Mouse (Mus musculus) retina, postnatal 1 day (tissue): ENCODE measurements around the gene Cdh1.

Experiments used
- DNase-seq: peaks from one replicate; pipeline ENCODE4 v3.0.0-alpha.2; 2012

Cdh1 gene

GRCm38 (mm10) chr8:106624743-106625142 is 21.6 kb downstream of the Cdh1 start:
- DNase-seq: no peak

DNA sequence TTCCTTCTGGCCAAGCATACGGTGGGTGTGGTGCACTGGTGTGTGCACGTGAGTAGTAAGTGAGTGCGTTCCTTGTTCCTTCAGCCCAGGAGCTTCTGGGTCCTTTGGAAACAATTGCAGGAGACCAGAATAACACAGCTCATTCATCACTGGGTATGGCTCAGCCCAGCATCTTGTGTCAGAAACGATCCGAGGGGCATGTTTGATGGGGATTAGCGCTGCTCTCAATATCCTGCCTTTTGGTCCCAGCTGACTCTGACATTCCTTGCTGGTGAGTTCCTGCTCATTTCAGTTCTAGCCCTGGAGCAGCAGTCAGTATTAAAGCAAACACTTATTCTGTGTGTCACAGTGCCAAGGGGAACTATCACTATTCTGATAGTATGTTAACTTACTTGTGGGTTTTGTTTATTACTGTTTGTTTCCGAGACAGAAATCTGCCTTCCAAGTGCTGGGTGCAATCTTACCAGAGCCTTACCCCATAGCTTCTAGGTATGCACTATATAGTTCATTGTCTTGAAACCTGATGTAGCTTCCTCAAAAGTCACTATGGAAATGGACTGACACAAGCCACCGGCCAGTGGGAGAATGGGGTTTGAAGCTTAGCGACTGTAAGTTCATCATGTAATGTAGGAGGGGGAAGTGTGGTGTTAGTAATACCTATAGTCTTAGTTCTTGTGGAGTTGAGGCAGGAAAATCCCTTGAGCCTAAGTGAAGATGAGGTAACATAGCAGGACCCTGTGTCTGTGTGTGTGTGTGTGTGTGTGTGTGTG is 23.1 kb downstream of the Cdh1 start:
- peak; percentile 38 for DNase-seq

DNA sequence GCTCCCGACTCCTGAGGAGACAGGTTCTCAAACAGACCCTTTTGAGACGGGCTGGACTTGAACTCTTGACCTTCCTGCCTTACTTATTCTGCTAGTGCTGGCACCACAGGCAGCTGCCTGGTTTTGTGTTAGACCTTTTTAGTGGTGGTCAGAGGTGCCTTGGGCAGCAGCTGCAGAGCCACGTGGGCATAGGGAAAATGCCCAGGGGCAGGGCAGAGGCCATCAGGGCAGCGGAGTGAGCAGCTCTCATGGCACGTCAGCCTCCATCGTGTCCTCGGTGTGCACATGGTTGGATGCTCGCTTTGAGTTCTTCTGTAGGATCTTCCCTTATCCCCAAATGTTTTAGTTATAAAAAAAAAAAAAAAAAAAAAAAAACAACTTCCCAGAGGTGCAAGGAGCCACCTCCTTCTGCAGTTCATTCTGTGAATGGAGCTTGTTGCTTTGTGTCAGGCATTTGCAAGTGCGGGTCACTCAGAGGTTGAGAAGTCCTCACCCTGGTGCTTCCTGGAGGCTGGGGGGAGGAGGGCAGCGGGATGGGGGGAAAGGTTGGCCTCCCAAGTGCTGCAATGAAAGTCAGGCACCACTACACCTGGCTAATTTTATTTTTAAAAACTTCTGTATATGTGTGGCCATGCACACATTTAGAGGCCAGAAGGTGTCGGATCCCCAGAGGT is 25.3 kb downstream of the Cdh1 start:
- DNase-seq: peak; percentile 53

DNA sequence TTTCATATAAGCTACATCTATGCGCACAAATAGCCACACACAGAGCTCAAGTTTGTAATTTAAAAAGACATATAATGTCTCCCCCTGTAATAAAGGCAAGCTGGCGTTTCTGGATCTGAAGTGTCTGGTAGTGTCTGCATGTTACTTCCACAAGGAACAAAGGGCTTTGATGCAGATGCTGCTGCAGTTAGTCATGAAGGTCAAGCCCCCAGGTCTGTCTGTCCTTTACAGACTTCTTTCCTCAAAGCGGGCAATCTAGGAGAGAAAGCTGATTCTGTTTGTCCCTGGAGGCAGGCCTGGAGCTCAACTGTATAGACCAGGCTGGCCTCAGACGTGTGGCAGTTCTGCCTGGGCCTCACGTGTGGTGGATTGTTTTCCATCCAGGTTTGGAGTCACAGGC is 26.3 kb downstream of the Cdh1 start:
- DNase-seq: no peak

DNA sequence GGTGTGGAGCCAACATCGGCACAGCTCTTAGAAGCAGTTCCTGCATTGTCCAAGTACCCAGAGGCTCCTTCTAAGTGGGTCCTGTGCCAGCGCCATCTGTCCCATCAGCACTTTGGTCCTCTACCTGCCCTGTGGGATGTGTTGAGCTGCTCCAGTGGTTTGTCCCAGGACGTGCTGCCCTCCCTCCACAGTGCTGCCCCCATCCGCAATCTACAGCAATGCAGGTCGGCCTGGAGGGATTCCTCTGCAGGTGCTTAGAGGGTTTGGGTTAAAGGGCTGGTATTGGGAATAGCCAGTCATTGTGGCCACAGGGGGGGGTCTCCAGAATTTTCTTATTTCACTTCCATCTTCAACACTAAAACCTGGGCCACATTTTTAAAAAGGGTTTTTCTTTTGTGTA is 28.8 kb downstream of the Cdh1 start:
- DNase-seq: no peak

GRCm38 (mm10) chr8:106632650-106633049 is 29.5 kb downstream of the Cdh1 start:
- no peak for DNase-seq

GRCm38 (mm10) chr8:106633361-106634158 is 30.4 kb downstream of the Cdh1 start:
- no peak for DNase-seq

DNA sequence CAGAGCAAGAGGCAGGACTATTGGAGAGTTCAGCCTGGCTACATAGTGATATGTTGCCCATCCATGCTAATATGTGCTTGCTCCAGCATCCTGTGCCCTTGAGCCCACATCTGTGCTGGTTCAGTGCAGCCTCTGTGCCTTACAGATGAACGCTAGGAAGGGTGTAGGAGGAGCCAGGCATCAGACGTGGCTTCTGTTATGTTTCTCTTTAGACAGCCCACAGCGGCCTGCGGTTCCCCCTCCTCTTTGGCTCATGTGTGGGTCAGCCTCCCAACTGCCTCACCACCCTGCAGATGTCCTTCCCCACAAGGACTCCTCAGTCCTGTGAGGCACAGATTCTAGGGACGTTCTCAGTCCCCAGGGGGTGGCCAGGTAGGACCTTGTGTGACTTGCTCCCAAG is 32.1 kb downstream of the Cdh1 start:
- DNase-seq: peak; percentile 55

GRCm38 (mm10) chr8:106637446-106637845 is 34.3 kb downstream of the Cdh1 start:
- no peak for DNase-seq

- no peak for DNase-seq
Observed at GRCm38 (mm10) chr8:106638768-106639295, 35.7 kb downstream of the Cdh1 start.

DNA sequence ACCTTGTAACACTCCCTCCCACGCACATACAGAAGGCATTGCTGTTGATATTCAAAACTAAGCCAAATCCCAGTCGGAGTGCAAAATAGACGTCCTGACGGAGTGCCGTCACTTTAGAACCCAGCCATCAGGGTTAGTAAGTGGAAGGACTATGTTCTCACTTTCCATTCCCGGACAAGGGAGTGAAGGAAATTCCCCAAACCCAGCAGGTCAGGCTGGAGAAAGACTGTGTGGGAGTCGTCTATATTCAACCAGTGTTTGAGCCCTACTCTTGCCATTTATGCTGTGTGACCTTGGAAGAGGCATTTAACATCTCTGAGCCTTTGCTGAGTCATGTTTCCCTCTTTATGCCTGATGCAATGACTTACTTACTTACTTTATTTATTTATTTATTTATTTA is 37.1 kb downstream of the Cdh1 start:
- DNase-seq: no peak

DNA sequence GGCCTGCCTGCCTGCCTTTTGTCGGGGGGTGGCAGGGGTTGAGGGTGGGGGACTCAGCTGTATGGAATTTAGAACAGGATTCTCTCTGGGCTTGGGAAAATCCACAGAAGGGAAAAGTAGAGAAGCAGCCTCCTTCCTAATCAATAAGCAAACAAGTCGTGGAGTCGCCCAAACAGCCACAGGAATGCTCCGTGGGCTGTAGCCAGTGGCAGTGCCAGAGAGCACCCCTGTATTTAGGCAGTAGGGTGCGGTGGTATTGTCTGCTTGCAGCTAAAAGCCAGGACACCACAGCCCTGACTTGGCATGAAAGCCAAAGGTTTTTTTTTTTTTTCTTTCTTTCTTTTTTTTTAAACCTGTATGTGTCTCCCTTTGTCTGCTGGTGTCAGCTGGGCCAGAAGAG is 37.8 kb downstream of the Cdh1 start:
- no peak for DNase-seq

DNA sequence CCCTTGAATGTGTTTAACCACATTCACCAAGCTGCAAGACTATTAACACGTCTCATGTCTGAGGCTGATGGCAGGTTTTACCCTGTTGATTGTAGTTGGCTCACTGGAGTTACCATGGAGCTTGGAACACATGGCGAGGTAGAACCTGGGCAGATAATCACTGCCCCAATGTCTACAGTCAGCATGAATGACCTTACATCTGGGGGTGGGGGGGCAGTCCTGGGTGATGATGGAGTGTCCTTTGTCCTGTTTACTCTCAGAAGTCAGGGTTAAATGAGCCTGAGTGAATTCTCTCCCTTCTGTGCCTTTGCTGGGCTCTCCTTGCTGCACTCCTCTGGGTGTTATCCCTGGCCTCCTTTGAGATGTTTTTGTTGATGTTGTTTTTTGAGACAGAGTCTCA is 39.0 kb downstream of the Cdh1 start:
- no peak for DNase-seq

- DNase-seq: no peak
Observed at GRCm38 (mm10) chr8:106643100-106643499, 39.9 kb downstream of the Cdh1 start.

DNA sequence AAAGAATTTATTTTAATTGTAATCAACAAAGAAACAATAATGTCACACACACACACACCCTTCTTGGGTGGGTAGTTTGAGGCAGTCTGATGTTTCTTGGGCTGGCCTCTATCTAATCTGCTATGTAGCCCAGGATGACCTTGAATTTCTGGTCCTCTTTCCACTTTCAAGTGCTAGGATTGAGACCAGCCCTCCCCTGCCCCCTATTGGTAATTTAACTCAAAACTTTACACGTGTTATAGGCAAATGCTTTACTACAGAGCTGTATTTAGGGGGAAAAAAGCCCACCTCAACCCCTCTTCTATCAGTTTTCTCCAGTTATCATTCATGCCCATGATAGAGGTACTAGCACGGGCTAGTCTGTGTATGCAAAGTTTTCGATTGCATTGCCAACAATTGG is 41.8 kb downstream of the Cdh1 start:
- no peak for DNase-seq

DNA sequence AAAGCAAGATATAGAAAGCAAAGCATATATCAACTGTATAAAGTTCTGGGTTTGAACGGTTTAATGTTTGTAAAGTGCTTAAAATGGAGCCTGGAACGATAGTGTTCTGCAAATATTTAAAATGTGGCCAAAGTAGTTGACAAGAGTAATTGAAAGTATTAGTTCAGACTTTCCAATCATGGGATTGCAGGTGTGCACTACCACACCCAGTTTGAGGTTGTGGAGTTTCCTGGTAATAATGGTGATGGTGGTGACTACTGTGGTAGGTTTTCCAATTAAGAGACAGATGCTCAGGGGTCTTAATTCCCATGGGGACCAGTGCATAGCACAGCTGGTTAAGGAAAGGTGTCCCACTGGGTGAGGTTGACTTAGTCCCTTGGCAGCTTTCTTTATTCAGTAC is 43.0 kb downstream of the Cdh1 start:
- no peak for DNase-seq

- no peak for DNase-seq
Observed at GRCm38 (mm10) chr8:106646731-106647130, 43.6 kb downstream of the Cdh1 start.

DNA sequence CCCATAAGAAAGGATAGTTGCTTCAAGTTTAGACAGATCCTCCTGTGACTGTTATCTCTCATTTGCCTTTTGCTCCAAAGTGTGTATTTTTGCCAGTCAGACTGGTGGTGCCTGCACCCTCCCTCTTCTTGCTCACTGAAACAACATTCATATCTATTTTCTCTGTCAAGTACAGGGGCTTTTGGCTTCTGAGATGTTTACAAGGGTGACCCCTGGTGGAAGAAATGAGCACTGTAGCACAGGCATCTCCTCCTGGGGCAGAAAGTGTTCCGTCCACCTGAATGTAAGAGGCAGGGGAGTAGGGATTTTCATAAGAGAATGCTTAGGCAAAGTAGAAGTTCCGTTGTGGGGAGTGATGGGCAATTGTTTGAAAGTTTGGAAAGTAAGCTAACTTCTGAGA is 44.2 kb downstream of the Cdh1 start:
- peak; percentile 83 for DNase-seq

DNA sequence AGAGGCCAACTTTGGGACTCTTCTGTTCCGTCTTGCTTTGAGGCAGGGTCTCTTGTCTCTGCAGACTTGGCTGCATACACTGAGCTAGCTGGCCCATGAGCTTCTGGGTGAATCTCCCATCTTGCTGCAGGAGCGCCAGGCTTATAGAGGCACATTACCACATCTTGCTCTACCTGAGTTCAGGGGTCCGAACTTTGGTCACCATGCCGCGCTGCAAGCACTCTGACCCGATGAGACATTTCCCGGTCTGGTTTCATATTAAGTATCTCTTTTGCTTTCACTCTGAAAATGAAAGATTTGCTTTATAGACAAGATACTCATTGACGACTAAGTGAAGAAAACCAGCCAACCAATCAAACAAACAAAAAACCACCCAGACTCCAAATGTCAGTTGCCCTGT is 45.3 kb downstream of the Cdh1 start:
- no peak for DNase-seq

GRCm38 (mm10) chr8:106651994-106652393 is 48.8 kb downstream of the Cdh1 start:
- no peak for DNase-seq

- DNase-seq: no peak
Observed at GRCm38 (mm10) chr8:106656046-106656445, 52.9 kb downstream of the Cdh1 start.

- no peak for DNase-seq
Observed at GRCm38 (mm10) chr8:106672786-106673185, 69.6 kb downstream of the Cdh1 start.

DNA sequence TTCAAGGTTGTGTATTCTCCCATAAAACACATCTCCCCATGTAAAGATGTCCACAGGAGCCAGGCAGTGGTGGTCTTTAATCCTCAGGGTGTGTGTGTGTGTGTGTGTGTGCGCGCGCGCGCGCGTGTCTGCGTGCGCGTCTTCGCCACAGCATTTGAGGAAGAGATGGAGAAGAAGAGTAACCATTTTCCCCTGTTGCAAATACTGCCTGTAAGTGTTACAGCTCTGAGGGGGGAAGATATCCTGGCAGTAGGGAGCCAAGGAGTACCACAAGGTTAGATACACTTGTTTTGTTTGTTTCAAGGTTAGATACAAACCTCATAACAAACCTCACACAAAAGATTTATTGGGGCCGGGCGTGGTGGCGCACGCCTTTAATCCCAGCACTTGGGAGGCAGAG is 71.2 kb downstream of the Cdh1 start:
- DNase-seq: no peak

DNA sequence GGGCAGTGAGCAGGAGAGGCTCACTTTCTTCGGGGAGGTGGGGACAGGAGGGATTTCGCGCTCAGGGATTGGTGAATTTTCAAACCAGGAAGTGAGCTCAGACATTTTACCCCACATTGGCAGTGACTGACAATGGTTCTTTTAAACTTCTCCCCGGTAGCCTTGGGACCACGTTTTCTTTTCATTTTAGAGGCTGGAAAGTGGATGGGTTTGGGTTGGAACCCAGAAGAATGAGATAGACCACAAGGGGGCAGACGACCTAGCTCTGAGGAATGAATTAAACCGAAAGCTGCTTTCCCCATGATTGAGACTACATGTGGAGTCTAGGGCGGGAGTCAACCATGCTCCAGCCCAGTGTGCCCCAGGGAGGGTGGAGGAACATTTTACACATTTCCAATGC is 71.7 kb downstream of the Cdh1 start:
- peak; percentile 22 for DNase-seq
